Mouse (Mus musculus) C2C12 (cell line): Measurements from ENCODE around the gene Cfap61. TPM values are rescaled to one million over a fixed set of nuclear protein-coding genes. Genes with fewer than 3 reads are reported as not detected.

Experiments used
- H3K27me3 ChIP-seq: one replicate; pipeline ENCODE4 v1.6.1; 2011; ENCODE audit not compliant: control insufficient read depth, insufficient read depth, insufficient read length
- H3K36me3 ChIP-seq: one replicate; pipeline ENCODE4 v1.6.1; 2011; ENCODE audit not compliant: control insufficient read depth, insufficient read depth
- H3K4me3 ChIP-seq: one replicate; pipeline ENCODE4 v1.5.1; 2011; ENCODE audit warnings: mild to moderate bottlenecking, control low read depth; ENCODE audit not compliant: poor library complexity, insufficient read depth, severe bottlenecking
- H3K79me2 ChIP-seq: one replicate; pipeline ENCODE4 v1.6.1; 2011; ENCODE audit not compliant: control insufficient read depth, insufficient read depth
- H3K79me3 ChIP-seq: one replicate; pipeline ENCODE4 v1.6.1; 2011; ENCODE audit warnings: low read depth, control low read depth
- H3ac ChIP-seq: one replicate; pipeline ENCODE3; 2011; ENCODE audit warnings: low read depth; ENCODE audit not compliant: control insufficient read depth, insufficient read length
- CEBPB ChIP-seq: IDR thresholded peaks from one replicate; pipeline ENCODE4 v1.6.1; 2011; ENCODE audit warnings: low read depth, mild to moderate bottlenecking, control low read depth, moderate library complexity
- CTCF ChIP-seq: IDR thresholded peaks from one replicate; pipeline ENCODE4 v1.5.1; 2011; ENCODE audit not compliant: control insufficient read depth, insufficient read depth, insufficient read length
- FOSL1 ChIP-seq: IDR thresholded peaks from one replicate; pipeline ENCODE4 v1.8.0; 2011; ENCODE audit warnings: mild to moderate bottlenecking, low read length; ENCODE audit not compliant: poor library complexity, insufficient read depth, severe bottlenecking
- MAX ChIP-seq: IDR thresholded peaks from one replicate; pipeline ENCODE4 v1.6.1; 2011; ENCODE audit warnings: mild to moderate bottlenecking, control low read depth
- MYOD1 ChIP-seq: IDR thresholded peaks from one replicate; pipeline ENCODE4 v1.6.1; 2011; ENCODE audit warnings: low read depth; ENCODE audit not compliant: control insufficient read depth, insufficient read length
- MYOG ChIP-seq: IDR thresholded peaks from one replicate; pipeline ENCODE4 v1.6.1; 2011; ENCODE audit not compliant: control insufficient read depth, insufficient read length; ENCODE audit errors: extremely low read depth
- USF1 ChIP-seq: IDR thresholded peaks from one replicate; pipeline ENCODE4 v1.6.1; 2011; ENCODE audit warnings: low read depth, mild to moderate bottlenecking, control low read depth, moderate library complexity
- polyA plus RNA-seq: library from polyadenylated mRNA; unstranded; fragments of >200 nt; fragmentation: generic; extraction: Trizol; gene quantifications from one replicate; pipeline ENCODE4 v1.2.1, GENCODE M21; 2012; ENCODE audit warnings: missing spikeins

Cfap61 gene
- polyA plus RNA-seq, 1 experiment = 0.06 TPM

DNA sequence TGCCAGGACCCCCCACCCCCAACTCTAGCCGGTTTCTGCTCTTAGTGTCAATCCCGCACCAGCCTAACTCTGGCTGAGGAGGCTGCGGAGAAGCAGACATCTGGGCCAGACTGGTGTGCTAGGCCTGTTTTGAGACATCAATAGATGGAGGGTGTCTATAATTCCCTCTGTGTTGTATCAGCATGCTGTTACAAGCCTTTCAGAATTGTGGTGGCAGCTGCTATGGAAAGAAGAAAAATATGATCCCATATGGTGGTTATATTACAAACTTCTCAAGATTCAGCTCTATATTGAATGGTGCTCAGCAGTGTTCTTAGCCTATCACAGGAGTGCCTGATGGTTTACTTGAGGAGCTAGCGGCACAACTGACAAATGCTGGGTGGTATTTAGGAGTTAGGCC, 116.8 kb downstream of the Cfap61 start:
- TF ChIP-seq MAX (no peak), CTCF (no peak)
- no peak overlapping the region for H3ac ChIP-seq

DNA sequence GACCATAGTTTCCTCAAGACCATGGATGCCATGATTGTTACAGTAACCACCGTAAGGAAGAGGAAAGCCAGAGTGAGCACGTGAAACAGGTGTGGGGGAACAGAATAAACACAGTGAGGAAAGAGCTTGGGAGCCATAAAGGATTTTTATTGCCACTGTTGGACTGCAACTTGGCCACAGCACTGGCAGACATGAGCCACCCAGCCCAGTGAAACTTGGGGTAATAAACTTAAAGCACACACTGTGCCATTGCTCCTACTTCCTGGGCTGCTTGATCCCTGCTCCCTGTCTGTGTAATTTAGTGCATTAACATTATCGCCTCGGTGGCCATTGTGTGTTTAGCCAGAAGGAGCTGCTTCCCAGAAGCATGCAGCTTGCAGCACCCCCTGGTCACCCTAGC, 122.5 kb downstream of the Cfap61 start:
- Histone ChIP-seq H3ac (no peak overlapping the region), H3K4me3 (no peak overlapping the region), H3K79me2 (no peaks in the 10 kb centered on the region), H3K79me3 (no peaks in the 10 kb centered on the region), H3K27me3 (peaks cover 10% of the 10 kb centered on the region), H3K36me3 (no peaks in the 10 kb centered on the region)
- TF ChIP-seq CEBPB = no peak

More for the DNA sequence above, 116.8 kb downstream of the Cfap61 start:
- Histone ChIP-seq H3K79me3 (no peaks in the 10 kb centered on the region), H3K4me3 (no peak overlapping the region), H3K79me2 (no peaks in the 10 kb centered on the region), H3K27me3 (no peaks in the 10 kb centered on the region), H3K36me3 (no peaks in the 10 kb centered on the region)

DNA sequence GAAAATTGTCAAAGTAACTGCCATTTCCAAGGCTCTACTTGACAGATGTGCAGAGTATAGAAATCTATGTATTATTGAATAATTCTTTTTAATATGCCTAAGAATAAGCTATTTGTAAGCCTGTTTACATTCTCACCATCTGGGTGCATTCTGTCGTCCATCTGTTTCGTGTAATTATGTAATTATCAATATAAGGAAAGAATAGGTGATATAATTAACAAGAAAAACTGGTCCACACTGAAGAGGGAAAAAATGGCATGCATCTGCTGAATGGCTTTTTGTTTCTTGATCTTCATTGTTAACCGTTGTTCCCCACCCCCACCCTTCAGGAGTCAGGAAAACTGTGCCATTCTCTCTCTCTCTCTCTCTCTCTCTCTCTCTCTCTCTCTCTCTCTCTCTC, 124.2 kb downstream of the Cfap61 start:
- Histone ChIP-seq H3K36me3 (no peaks in the 10 kb centered on the region), H3K27me3 (peaks cover 16% of the 10 kb centered on the region), H3K79me2 (no peaks in the 10 kb centered on the region), H3ac (no peak overlapping the region), H3K4me3 (no peak overlapping the region), H3K79me3 (no peaks in the 10 kb centered on the region)
- TF ChIP-seq FOSL1 = no peak
- no peak for TF ChIP-seq MYOD1
- no peak for TF ChIP-seq MAX
- no peak for TF ChIP-seq MYOG
- TF ChIP-seq CTCF = no peak
- no peak for TF ChIP-seq USF1
- TF ChIP-seq CEBPB = no peak

DNA sequence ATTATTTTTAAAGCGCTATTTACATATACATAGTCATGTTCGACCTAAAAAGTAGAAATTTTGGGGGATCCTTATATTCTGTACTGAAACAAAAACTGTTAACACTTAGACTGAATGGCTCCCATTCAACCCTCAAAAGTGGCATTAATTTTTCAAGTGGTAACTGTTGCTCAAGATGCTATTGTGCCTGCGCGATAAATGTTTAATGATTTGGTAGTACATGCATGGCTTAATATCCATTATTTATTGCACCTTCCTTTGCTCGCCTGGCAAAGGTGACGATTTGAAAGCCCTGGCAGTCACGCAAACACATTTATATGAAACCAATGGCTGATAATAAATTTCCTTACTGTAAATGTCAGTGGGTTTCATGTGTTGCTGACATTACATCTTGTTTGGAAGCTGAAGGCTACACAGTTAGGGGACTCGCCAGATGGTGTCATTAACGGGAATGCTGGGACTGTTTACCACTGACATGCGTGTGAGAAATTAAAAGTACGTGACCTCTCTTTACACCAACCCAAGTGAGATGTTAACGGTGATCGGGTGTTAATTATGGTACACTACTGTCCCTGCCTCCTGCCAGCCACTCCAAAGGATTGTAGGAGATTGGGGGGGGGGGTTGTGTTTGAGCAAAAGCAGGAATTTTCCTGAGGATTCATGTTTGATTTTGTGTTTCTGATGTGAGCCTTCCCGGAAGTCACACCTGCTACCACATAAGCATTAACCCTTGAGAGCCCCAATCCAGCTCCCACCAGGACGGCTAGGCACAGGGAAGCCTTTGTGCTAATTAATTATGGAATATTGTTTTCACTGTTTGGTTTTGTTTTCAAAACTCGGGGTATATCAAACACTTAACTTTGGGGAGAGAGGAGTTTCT, 127.1 kb downstream of the Cfap61 start:
- no peak overlapping the region for H3ac ChIP-seq
- H3K79me2 ChIP-seq = no peaks in the 10 kb centered on the region
- H3K36me3 ChIP-seq = no peaks in the 10 kb centered on the region
- H3K79me3 ChIP-seq = no peaks in the 10 kb centered on the region
- no peak for TF ChIP-seq MAX
- TF ChIP-seq MYOD1 = no peak
- TF ChIP-seq FOSL1 = no peak
- no peak for TF ChIP-seq CEBPB
- TF ChIP-seq CTCF = no peak
- no peak for TF ChIP-seq MYOG
- TF ChIP-seq USF1 = no peak
- peaks cover 29% of the 10 kb centered on the region for H3K27me3 ChIP-seq
- no peak overlapping the region for H3K4me3 ChIP-seq

GRCm38 (mm10) chr2:146062330-146063092, 127.9 kb downstream of the Cfap61 start:
- Histone ChIP-seq H3K36me3 (no peaks in the 10 kb centered on the region), H3K79me2 (no peaks in the 10 kb centered on the region), H3K79me3 (no peaks in the 10 kb centered on the region), H3ac (no peak overlapping the region), H3K27me3 (peaks cover 30% of the 10 kb centered on the region), H3K4me3 (no peak overlapping the region)
- TF ChIP-seq FOSL1 (no peak), MYOD1 (no peak), MYOG (no peak), USF1 (no peak), CEBPB (no peak)
